In the genomic region with DNA sequence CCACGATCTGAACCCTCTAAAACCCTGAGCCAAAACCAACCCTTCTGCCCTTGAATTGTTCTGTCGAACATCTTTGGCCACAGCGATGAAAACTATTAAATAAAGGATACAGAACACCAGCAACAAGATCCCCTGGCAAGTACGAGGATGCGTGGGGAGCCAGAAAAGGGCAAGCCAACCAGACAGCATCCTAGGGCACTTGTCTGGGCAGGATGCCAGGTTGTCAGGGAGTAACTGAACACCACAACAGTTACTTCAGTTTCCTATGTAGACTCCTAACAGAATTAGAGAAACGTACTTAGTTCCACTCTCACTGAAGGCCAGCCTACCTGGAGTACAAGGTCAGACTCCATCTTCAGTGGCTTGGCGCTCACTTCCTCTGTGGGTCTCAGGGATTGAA, we compare ENCODE assay signal across 17 mouse cellular contexts.
"Had no signal": no experiment of that assay in that cellular context is flagged by ENCODE, and none has a peak within 500 bp of the region (broad histone marks: within the 10 kb centered on the region; RNA-seq: fewer than 3 reads in every experiment).

No protein-coding gene starts in this region.

- H3K4me3 ChIP-seq: kidney, embryonic 15.5 days; left cerebral cortex, adult 2 months; limb, embryonic 13.5 days; liver, embryonic 15.5 days; megakaryocyte, embryonic 14.5 days; midbrain, embryonic 15.5 days; neural tube, embryonic 13.5 days had no signal

- H3K27me3 ChIP-seq: liver, embryonic 15.5 days; midbrain, embryonic 15.5 days; neural tube, embryonic 13.5 days had no signal

- H3K9me3 ChIP-seq: kidney, embryonic 15.5 days; limb, embryonic 13.5 days; liver, embryonic 15.5 days; midbrain, embryonic 15.5 days; neural tube, embryonic 13.5 days had no signal

- H3K4me1 ChIP-seq: kidney, embryonic 15.5 days; limb, embryonic 13.5 days; liver, embryonic 15.5 days; megakaryocyte, embryonic 14.5 days; midbrain, embryonic 15.5 days; neural tube, embryonic 13.5 days had no signal

- H3K27ac ChIP-seq: kidney, embryonic 15.5 days; left cerebral cortex, adult 2 months; limb, embryonic 13.5 days; liver, embryonic 15.5 days; macrophage; midbrain, embryonic 15.5 days; neural tube, embryonic 13.5 days; stomach, postnatal 0 days had no signal

- DNase-seq: kidney, adult 2 months; kidney, postnatal 14 days; lung, adult 2 months; lung, postnatal 14 days; retina, postnatal 1 day; thymus, adult 2 months; thymus, postnatal 25 days had no signal

- H3K4me2 ChIP-seq: kidney, embryonic 15.5 days; limb, embryonic 13.5 days; liver, embryonic 15.5 days; midbrain, embryonic 11.5 days; midbrain, embryonic 15.5 days; neural tube, embryonic 13.5 days had no signal

- ATAC-seq: midbrain, embryonic 15.5 days had no signal

- H3K36me3 ChIP-seq: kidney, embryonic 15.5 days; limb, embryonic 13.5 days; liver, embryonic 15.5 days; midbrain, embryonic 15.5 days; neural tube, embryonic 13.5 days had no signal

- H3K9ac ChIP-seq: kidney, embryonic 15.5 days; limb, embryonic 13.5 days; liver, embryonic 15.5 days; midbrain, embryonic 15.5 days; neural tube, embryonic 13.5 days had no signal
